Mouse (Mus musculus): ENCODE results near the gene Fam71a.

The Fam71a gene

DNA sequence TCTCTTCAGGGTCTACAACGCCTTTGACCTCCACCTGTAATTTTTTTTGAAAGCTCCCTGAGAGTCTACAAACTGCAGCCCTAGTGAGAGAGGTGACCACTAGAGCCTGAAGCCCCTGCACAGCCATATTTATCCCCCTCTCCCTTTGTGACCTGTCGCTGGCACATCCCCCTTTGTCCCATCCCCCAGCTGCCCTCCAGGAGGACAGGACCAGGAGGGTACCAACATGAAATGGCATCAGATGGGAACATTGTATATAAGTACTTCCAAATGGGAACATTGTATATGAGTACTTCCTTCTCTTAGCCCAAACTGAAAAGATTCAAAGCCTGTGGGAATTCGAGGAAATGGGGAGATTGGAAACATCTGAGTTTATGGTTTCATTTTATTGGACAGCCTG is at the start of gene Fam71a:
TSS of gene Fam71a (minus strand) at position 101 of the 400 bp plus-strand sequence.
- no peak for DNase-seq (ENCODE audit: low read depth, low spot score)

- no peak for DNase-seq (ENCODE audit: low read depth, low spot score)
Observed at GRCm38 (mm10) chr1:191211096-191211495, 46.5 kb upstream of the Fam71a start.

- DNase-seq (ENCODE audit: low read depth, low spot score): no peak
Observed at GRCm38 (mm10) chr1:191205791-191206190, 41.2 kb upstream of the Fam71a start.

GRCm38 (mm10) chr1:191204876-191205275 is 40.3 kb upstream of the Fam71a start:
- no peak for DNase-seq (ENCODE audit: low read depth, low spot score)

DNA sequence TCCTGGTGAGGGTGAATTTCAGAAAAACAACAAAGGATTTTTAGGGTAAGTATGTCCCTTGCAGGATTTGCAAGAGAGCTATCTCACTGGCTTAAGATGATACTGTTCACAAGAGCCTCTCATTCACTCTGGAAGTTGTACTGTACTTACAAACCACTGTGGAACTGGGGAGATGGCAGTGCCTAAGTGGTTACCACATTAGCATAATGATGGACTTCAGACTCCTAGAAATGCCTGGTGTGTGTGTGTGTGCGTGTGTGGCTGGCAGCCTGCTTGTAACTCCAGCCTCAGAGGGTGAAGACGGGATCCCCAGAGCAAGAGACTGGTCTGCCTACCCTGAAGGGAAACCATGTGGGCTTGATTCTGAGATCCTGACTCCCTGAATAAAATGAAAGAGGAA is 38.9 kb upstream of the Fam71a start:
- DNase-seq (ENCODE audit: low read depth, low spot score): no peak

DNA sequence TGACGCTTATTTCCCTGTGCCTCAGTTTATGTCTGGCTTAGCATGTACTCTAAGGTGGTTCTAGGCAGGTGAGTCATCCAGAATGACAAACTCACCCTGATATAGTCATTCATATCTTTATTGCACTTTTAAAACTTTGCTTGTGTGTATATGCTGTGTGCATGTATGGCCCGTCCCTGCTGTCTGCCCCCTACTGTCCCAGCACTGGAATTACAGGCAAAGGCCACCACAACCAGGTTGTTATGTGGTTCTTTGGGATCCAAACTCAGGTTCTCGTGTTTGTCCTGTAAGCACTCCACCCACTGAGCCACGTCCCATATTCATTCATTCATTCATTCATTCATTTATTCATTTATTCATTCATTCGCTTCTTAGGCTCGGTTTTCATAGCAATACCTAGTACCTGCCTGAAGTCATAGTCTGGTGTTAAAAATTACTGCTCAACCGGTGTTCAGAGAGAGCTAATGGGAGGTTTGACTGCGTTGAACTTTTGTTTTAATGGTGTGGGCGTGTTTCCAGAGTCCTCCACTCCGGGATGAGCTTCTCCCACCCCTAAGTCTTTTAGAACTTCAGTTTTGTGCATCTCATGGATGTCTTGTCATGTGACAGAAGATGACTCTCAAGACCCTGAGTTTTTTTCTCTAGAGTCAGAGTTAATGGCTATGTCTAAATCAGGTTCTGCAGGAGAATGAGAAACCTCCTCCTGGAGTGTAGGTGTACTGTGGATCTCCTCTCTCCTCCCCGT is 37.8 kb upstream of the Fam71a start:
- no peak for DNase-seq (ENCODE audit: low read depth, low spot score)

DNA sequence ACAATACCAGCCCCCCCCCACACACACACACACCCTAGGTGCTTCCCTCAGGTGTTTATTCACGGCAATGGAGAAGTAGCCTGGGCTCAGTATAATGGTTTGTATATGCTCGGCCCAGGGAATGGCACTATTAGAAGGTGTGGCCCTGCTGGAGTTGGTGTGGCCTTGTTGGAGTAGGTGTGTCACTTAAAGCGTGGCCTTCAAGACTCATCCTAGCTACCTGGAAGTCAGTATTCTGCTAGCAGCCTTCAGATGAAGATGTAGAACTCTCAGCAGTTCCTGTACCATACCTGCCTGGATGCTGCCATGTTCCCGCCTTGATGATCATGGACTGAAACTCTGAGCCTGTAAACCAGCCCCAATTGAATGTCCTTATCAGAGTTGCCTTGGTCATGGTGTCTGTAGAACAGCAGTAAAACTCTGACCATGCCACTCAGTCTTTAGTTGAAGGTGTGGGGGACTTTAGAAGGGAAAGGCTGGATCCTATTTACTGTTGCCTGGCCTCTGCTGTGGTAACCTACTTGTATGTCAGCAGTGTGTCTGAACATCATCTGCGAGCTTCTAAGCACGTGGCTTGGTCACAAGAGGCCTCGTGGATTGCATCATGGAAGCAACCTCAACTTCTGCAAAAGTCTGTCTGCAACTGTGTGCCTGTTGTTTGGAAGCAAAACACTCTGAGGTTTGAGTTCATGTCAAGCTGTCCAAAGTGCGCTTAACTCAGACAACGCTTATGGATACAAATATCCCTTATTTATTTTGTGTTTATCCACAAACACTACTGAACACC is 36.4 kb upstream of the Fam71a start:
- no peak for DNase-seq (ENCODE audit: low read depth, low spot score)

- no peak for DNase-seq (ENCODE audit: low read depth, low spot score)
Observed at GRCm38 (mm10) chr1:191197916-191198315, 33.3 kb upstream of the Fam71a start.

- DNase-seq (ENCODE audit: low read depth, low spot score): no peak
Observed at GRCm38 (mm10) chr1:191196016-191196415, 31.4 kb upstream of the Fam71a start.

GRCm38 (mm10) chr1:191193657-191194424 is 29.2 kb upstream of the Fam71a start:
- DNase-seq (ENCODE audit: low read depth, low spot score): no peak

GRCm38 (mm10) chr1:191192751-191193150 is 28.1 kb upstream of the Fam71a start:
- DNase-seq (ENCODE audit: low read depth, low spot score): no peak

DNA sequence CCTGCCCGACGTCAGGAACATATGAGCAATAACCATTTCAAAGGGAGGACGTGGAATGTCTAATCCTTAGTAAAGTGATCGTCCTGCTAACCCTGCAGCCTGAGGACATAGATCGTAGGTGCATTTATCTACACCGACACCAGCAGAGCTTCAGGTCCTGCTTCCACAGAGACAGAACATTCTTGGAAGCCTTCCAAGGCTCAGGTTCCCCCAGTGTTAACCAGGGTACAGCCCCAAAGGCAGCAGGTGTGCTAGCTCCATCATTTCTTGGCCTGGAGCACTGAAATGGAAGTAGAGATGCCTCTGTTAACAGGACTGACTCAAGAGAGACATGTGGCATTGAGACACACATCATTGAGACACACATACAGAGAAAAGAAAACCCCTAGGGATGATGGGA is 27.6 kb upstream of the Fam71a start:
- no peak for DNase-seq (ENCODE audit: low read depth, low spot score)

GRCm38 (mm10) chr1:191189671-191190372 is 25.2 kb upstream of the Fam71a start:
- no peak for DNase-seq (ENCODE audit: low read depth, low spot score)

DNA sequence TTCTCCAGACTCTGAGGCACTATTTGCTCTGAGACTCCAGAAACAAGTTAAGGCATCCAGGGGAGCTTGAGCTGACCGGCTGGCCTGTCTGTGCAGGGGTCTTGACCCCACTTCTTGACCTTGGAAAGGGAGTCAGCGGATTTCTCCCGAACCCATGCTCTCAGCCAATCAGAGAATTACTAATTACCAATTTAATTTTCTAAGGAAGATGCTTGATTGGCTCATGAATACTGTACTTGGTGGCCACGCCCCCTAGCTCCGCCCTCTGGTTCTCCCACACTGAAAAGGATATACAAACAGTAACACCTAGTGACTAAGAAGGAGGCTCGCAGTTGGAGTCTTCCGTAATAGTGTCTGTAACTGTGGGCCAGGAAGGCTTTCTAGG is 21.8 kb upstream of the Fam71a start:
- DNase-seq (ENCODE audit: low read depth, low spot score): no peak

- DNase-seq (ENCODE audit: low read depth, low spot score): no peak
Observed at GRCm38 (mm10) chr1:191185761-191186385, 21.3 kb upstream of the Fam71a start.

GRCm38 (mm10) chr1:191184841-191185251 is 20.2 kb upstream of the Fam71a start:
- DNase-seq (ENCODE audit: low read depth, low spot score): no peak

- DNase-seq (ENCODE audit: low read depth, low spot score): no peak
Observed at GRCm38 (mm10) chr1:191184066-191184815, 19.6 kb upstream of the Fam71a start.

- DNase-seq (ENCODE audit: low read depth, low spot score): peak; percentile 85
Observed at GRCm38 (mm10) chr1:191183163-191184065, 18.8 kb upstream of the Fam71a start.

DNA sequence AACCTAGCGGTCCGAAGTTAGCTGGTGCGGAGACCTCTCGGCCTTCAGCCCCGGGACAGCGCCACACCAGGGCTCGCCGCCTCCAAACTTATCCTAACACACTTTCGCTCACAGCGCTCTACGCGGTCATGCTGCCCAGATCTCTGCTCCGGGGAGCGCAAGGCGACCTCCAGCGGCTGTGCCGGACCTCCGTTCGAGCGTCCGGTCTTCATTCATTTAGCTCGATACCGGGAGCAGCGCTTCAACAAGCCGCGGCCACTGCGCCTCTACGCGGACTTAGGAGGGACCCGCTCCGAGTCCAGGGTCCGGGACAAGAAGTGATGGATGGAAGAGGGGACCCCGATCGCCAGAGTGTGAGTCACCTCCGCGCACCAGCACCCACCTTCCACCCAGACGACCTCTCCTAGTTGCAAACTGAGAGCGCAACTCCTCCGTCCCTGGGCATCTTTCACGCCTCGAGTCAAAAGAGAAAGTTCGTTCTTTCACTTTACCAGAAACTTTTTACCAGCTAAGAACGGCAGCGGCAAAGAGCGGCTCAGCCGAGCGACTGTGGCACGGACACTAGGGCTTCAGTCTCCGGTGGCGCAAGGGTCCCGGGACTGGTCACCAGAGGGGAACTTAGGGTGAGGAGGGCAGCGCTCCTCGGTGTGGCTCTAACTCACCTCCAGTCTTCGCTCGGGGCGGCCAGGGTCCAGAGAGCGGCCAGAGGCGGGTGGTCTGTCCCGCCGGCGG is 18.0 kb upstream of the Fam71a start:
- DNase-seq (ENCODE audit: low read depth, low spot score): no peak
